Mouse (Mus musculus) brown adipose tissue, adult 24 weeks (tissue): ENCODE measurements around the gene Slc22a23. TPM values are rescaled to one million over a fixed set of nuclear protein-coding genes. Genes with fewer than 3 reads are reported as not detected.
A peak's percentile ranks its signal among the peaks of the same experiment; 100 is the strongest.

ENCODE experiments used
- H3K27ac ChIP-seq: fragments of 200-500 bp; replicated peaks from 2 replicates; pipeline ENCODE4 v1.5.1; 2012; ENCODE audit warnings: low read depth, mild to moderate bottlenecking, low read length
- H3K4me1 ChIP-seq: fragments of 200-500 bp; 2 replicates; pipeline ENCODE4 v1.6.1; 2012; ENCODE audit warnings: low read length, mixed read lengths; ENCODE audit not compliant: control insufficient read depth, insufficient read depth, insufficient read length
- H3K4me3 ChIP-seq: fragments of 200-500 bp; 2 replicates; pipeline ENCODE4 v1.5.1; 2012; ENCODE audit warnings: low read depth, mild to moderate bottlenecking, low read length, moderate library complexity; ENCODE audit not compliant: insufficient read depth
- polyA plus RNA-seq: library from polyadenylated mRNA; stranded (reverse); fragments of >200 nt; gene quantifications from 2 replicates; pipeline ENCODE4 v1.2.4, GENCODE M21; 2012; ENCODE audit not compliant: missing spikeins, insufficient read depth, insufficient read length

Slc22a23 gene
- polyA plus RNA-seq, 1 experiment = 16.1 TPM

DNA sequence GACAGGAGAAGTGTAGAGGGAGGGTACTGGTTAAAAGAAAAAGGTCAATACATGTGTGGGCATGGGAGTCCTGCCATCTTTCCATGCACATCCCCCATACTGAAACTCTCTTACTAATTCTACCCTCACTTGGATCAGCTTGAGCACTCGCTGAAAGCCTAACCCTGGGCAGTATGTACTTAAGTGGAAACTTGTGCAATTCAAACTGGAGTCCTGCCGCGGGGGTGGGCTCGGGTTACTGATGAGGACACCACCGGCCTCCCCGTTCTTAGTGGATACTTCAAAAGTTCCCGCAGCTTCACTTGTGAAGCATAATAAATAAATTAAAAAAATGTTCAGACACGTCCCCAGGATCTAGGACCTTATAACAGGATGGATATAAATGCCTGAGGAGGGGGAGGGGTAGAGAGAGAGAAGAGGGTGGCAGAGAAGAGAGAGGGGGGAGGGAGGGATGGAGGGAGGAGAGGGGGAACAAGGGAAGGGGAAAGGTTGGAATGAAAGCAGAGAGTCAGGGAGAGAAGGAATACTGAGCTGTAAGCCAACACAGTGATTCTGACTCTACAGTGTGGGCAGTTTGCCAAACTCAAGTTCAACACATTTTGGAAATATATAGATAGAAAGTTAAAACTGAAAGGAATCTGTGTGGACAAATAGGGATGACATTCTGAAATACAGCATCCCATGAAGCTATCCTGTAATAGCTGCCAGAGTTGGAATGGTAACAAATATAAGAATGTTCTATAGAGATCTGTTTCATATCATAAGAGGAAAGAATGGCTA is 72.5 kb downstream of the Slc22a23 start:
- Histone ChIP-seq H3K4me3 (no peak overlapping the region), H3K4me1 (peaks cover 8% of the 10 kb centered on the region; the same call in 1 of the 2 replicates), H3K27ac (peak overlapping the region; percentile 8; the same call in 1 of the 2 replicates)

DNA sequence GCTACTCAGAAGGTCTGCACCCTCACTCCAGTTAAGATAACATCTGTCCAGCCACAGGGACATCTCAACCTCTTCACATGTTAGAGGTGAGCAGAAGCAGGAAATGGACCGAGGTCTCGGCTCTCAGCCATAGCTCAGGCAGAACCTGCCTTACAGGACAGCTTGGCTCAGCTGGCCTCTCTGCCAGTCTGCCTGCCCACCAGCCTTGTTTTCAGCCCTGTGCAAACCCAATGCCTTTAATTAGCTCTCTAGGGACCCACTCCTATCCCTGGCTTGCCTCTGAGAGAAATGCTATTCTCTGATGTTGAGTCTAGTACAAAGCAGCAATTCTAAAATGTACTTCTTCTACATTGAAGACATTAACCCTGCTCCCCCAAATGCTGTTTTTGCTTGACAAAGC is 73.3 kb downstream of the Slc22a23 start:
- Histone ChIP-seq H3K4me3 (no peak overlapping the region), H3K4me1 (peaks cover 8% of the 10 kb centered on the region; the same call in 1 of the 2 replicates), H3K27ac (peak overlapping the region; percentile 13; the same call in 1 of the 2 replicates)

DNA sequence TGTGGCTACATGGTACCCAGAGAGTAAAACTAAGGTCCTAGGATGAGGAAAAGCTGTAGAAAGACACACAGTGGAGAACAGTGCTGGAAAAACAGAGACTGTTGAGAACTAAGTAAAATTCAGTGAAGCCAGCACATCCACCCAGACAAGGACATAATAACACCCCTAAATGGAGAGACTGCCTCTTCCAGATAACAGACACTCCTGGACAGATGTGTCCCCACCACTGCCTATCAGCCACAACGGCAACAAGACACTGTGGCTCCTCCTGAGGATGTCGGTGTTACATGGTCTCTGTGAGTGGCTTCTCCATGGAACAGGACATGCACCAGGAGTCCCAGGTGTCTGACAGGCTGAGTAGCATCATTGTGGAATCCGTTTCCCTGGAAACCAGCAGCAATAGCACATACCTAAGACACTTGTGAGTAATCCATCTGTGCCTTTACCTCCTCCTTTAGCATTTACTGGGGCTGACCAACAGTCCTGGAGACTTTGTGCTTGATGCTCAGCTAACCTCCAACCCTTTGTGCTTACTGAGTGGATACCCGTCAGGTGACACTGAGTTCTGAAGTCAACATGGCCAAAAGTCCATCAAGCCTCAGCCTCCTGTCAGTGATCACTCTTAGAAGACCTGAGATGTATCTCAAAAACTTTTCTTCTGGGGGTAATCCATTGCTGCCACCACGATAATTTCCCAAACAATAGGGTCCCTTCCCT is 73.9 kb downstream of the Slc22a23 start:
- Histone ChIP-seq H3K27ac (no peak overlapping the region), H3K4me1 (peaks cover 8% of the 10 kb centered on the region; the same call in 1 of the 2 replicates), H3K4me3 (no peak overlapping the region)

DNA sequence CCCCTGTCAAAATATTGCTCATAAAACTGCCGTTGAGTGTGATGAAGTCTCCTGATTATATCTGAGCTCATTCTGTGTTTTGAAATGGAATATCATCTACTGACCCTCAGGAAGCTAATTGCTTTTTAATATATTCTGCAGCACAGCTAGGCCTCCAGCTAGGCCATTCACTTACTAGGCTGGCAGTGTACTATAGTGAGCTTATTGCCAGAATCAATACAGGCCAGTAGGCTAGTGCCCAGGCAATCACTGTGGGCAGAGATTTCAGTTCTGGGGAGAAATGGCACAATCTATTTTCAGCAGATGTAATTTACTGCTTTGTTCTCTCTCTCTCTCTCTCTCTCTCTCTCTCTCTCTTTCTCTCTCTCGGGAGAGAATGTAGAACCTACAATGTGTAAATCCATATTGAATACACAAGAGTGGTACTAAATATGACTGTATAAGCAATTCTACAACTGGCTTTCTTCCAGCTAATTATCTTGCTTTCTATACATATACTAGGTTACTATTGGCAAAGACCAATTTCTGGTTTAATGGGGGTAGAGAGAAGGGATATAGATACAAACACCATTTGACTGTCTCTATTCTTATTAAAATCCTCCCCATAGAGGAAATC is 75.5 kb downstream of the Slc22a23 start:
- no peak overlapping the region for H3K27ac ChIP-seq

DNA sequence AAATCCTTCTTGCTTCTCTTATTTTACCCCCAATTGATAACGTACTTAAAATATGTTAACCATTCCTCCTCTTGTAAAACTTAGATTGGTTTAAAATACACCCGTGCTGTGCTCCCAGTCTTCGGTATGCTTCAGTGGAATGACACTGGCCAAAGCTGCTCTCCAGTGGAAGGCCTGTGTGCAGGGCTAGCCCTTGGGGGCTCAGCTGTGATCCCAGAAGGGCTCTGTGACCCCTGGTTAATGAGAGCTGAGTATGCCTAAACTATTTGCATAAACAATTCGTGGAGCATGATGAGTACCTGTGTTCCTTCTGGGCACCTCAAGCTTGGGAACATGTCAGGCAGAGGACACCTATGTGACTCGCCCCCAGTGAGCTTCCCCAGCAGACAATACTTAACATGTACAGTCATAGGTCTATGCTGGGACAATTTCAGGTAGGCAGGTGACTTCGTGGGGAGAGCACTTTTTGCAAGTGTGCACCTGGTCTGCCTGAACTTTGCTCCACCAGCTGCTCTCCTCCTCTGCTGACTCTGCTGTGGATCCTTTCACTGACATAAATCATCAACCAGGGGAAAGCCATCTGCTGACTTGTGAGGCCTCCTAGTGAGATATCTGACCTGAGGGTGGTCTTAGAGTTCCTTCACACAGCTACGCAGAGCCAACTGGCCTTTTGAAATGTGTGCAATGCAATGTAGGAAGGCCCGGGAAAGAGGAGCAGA is 77.9 kb downstream of the Slc22a23 start:
- Histone ChIP-seq H3K27ac (no peak overlapping the region), H3K4me3 (no peak overlapping the region)

More for the DNA sequence above, 75.5 kb downstream of the Slc22a23 start:
- Histone ChIP-seq H3K4me1 (peaks cover 8% of the 10 kb centered on the region; the same call in 1 of the 2 replicates), H3K4me3 (no peak overlapping the region)

DNA sequence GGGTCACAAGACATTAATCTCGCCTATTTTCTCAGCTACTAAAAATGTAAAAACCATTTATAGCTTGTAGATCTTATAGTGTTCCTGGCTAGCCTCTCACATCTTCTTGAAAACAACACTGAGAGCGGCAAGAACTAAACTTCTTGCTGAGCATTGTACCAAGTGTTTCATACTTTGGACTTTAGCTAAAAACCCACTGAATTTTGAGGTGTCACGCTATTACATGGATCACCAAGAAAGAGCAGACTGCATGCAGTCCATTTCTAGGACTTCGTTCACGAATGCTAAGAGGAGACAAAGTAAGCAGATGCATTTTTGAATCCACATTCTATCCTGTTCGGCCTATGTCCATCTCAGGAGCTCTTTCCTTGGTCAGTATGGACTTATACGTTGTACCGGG is 78.9 kb downstream of the Slc22a23 start:
- Histone ChIP-seq H3K4me3 (no peak overlapping the region), H3K27ac (no peak overlapping the region), H3K4me1 (no peaks in the 10 kb centered on the region)

More for the DNA sequence above, 77.9 kb downstream of the Slc22a23 start:
- H3K4me1 ChIP-seq = peaks cover 7% of the 10 kb centered on the region; the same call in 1 of the 2 replicates

DNA sequence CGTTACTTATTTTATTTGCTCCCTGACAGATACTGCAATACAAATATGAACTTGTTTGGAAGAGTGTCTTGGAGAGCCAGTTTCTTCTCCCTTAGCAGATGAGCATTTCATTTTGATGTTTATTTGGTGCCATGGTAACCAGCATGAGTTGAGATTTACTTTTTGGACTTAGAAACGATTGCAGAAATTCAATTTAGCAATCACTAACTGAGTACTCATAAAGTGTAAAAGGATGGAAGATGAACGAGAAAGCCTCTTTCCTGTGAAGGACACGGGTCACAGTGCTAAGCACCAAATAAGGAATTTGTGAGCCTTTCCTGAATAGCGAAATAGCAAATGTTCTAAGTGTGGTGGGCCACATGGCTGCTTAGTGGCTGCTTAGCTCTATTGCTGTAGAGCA is 79.4 kb downstream of the Slc22a23 start:
- H3K4me1 ChIP-seq = no peaks in the 10 kb centered on the region
- no peak overlapping the region for H3K27ac ChIP-seq

DNA sequence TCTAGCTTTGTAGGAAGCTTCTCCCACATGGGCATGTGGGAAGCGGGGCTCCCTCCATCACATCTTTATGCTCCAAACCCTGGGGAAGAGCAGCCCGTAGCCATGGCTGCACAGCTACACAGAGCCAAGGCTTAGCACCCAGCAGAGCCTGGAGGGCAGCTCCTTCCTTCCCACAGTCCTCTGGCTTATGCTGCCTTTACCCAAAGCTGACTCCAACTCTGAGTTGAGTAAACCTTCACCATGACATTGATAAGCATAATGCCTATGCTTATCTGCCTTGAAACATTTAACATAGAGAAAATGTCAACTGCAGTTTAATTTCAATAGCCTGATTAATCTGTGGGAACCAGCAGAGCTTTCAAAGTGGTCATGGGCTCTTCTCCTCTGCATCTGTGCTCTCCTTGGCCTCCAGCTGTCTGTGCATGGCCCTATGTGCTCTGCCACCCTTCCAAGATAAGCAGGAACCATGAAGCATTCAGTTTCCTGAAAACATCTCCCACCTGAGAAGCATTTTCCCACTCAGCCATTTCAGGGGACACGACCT is 79.9 kb downstream of the Slc22a23 start:
- Histone ChIP-seq H3K27ac (no peak overlapping the region), H3K4me3 (no peak overlapping the region)

More for the DNA sequence above, 79.4 kb downstream of the Slc22a23 start:
- no peak overlapping the region for H3K4me3 ChIP-seq

DNA sequence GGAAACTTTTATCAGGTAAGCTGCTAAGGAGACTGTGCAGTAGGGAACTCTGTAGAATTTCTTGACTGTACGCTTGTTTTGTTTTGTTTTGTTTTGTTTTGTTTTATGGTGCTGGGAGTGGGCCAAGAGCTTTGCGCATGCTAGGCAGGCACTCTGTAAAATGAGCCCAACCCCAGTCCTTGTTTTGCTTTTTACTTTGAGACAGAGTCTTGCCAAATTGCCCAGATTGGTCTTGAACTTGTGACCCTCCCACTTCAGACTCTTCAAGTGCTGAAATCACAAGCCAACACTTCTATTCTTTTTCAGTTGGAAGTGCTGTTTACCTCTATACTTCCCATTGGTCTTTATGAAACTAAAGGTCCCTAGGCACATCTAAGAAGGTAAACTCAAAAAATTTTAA is 80.5 kb downstream of the Slc22a23 start:
- H3K4me3 ChIP-seq = no peak overlapping the region
- H3K4me1 ChIP-seq = no peaks in the 10 kb centered on the region
- no peak overlapping the region for H3K27ac ChIP-seq

More for the DNA sequence above, 79.9 kb downstream of the Slc22a23 start:
- no peaks in the 10 kb centered on the region for H3K4me1 ChIP-seq

DNA sequence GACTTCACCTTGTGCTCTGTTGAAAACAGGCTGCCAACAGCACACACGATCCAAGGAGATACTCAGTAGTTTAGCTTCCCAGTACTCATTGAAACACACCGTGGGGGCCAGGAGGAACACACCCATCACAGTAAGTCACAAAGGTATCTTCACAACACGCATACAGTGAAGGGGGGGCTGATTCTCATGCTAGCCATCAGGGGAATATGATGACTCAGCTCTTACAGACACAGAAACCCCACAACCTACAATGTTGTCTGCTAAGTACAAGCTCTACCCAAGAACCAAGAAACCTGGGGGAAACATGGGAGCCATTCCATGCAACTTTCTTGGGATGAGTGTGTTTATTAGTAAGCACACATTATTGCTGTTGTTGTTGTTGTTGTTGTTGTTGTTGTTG is 86.2 kb downstream of the Slc22a23 start:
- Histone ChIP-seq H3K4me3 (no peak overlapping the region), H3K27ac (no peak overlapping the region), H3K4me1 (peaks cover 16% of the 10 kb centered on the region)

DNA sequence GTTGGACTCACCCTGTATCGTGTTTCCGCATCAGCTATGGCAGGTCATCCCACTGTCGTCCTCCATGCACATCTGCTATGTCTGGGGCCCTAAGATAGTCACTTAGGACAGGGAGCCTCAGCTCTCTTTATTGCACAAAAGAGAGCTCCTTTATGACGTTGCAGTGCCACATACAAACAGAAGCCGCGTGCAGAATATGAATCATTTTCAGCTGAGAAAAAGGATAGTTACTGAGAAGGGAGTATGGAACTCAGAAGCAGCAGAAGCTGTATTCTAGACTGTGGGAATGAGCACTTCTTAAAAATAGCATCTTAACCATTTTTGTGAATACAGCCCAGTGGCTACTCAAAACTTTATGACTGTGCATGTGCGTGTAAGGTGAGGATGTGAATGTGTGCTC is 87.8 kb downstream of the Slc22a23 start:
- H3K27ac ChIP-seq = no peak overlapping the region
- no peak overlapping the region for H3K4me3 ChIP-seq
- H3K4me1 ChIP-seq = peaks cover 16% of the 10 kb centered on the region

DNA sequence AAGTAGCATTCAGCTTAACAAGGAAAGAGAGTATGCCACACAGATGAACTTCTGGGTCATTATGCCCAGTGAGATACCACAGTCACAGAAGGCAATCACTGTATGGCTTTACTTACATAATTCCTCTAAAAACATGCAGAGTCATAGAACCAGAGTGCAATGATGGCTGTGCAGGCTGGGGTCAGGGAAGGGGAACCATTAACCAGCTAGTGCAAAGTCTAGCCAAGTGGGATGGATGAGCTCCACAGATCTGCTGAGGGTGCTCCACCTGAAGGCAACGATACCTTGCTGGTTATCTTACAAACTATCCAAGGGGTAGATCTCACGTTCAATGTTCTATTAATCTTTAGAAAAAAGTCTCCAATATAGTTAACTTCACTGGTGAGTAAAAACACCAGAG is 88.3 kb downstream of the Slc22a23 start:
- H3K4me1 ChIP-seq = peaks cover 16% of the 10 kb centered on the region
- no peak overlapping the region for H3K4me3 ChIP-seq
- H3K27ac ChIP-seq = no peak overlapping the region

DNA sequence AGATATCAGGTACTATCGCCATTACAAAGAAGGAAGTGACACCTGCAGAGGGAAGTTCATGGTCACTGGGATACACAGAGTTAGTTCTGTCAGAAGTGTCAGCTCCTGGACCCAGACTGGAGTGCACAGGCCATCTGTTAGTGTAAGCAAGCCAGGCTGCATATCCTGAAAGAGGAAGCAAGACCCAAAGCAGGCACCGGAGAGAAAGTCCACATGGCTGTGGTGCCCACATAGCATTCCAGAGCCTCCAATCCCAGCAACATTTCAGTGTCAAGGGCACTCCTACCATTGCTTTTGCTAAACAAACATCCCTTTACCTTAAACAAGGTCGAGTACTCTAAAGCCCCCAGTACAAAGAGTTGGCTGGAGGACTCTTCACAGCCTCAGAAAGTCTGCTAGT is 89.7 kb downstream of the Slc22a23 start:
- Histone ChIP-seq H3K4me1 (peaks cover 19% of the 10 kb centered on the region), H3K27ac (peak overlapping the region; percentile 39; the same call in 1 of the 2 replicates), H3K4me3 (no peak overlapping the region)

DNA sequence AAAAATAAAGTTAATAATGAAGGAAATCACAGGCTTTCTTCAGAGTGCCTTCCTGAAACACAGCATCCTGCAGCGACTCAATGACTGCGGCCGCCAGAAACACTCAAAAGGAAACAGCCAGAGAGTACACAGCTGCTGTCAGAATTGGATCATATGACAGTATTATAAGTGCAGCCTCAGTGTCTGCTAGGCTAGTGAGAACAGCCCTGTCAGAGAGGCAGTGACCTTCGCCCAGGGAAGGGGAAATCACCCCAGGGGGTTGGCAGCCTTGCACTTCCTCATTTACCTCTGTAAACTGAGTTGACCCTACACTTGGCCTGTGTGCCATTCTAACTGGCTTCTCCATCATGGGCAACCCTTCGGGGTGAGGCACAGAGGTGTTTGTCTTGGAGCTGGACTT is 90.3 kb downstream of the Slc22a23 start:
- H3K4me3 ChIP-seq = no peak overlapping the region
- H3K27ac ChIP-seq = 0 out of 2 replicates have a peak overlapping the region, but pooled peaks have one; percentile 32
- peaks cover 25% of the 10 kb centered on the region for H3K4me1 ChIP-seq
